Mouse (Mus musculus): Measurements from ENCODE around the gene F2.

The F2 gene

DNA sequence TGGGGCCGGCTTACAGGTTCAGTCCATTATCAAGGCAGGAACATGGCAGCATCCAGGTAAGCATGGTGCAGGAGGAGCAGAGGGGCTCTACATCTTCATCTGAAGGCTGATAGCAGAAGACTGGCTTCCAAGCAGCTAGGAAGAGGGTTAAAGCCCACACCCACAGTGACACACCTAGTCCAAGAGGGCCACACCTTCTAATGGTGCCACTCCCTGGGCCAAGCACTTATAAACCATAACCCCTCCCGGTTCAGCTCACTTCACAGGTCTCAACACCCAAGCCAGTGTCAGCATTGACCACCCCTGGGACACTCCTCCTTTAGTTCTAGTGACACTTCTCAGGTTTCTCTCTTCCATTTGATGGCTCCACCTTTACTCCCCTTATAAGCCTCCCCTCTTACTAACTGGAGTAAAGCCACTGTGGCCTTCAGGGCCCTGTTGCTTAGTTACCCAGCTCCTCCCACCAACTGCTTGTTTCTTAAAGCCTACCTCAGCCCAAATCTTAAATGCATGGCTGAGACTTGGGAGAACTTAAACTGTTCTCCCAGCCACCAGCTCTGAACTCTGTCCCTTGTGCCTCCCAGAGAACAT lies 6.7 kb upstream of the F2 start:
- H3K9me3 ChIP-seq (ENCODE audit: low read length), result no peaks in the 10 kb centered on the region
- H3K4me3 ChIP-seq (replicated peaks; ENCODE audit: low read length), result no peak overlapping the region
- no peak for TF ChIP-seq POU5F1 (IDR thresholded peaks at IDR 0.05; ENCODE audit: borderline replicate concordance, low read length)
- H3K4me1 ChIP-seq (replicated peaks; ENCODE audit: low read depth, low read length), result peaks cover 70% of the 10 kb centered on the region
- H3K36me3 ChIP-seq (ENCODE audit: insufficient read depth, low read length), result peaks cover 61% of the 10 kb centered on the region
- no peaks in the 10 kb centered on the region for H3K27me3 ChIP-seq (ENCODE audit: insufficient read depth, low read length)

DNA sequence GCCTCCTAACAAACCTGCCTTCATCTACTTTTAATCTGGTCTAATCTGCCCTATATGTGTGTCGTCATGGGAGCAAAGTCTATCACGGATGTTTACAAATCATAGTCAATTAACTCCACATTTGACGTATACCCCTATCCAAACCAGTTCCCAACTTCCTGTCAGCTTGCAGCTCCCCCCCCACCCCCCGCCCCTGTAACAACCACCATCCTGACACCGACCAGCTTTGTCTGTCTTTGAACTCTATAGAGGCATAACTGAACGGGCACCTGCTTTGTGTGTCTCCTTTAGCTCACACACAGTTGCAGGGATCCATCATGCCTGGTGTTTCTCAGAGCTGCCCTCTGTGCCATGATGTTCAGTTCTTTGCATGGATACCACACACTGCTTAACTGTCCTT lies 2.7 kb upstream of the F2 start:
- Histone ChIP-seq H3K4me1 (replicated peaks; ENCODE audit: low read depth, low read length) (peaks cover 67% of the 10 kb centered on the region), H3K36me3 (ENCODE audit: insufficient read depth, low read length) (peaks cover 21% of the 10 kb centered on the region), H3K4me3 (replicated peaks; ENCODE audit: low read length) (no peak overlapping the region), H3K27me3 (ENCODE audit: insufficient read depth, low read length) (no peaks in the 10 kb centered on the region), H3K9me3 (ENCODE audit: low read length) (no peaks in the 10 kb centered on the region)
- TF ChIP-seq POU5F1 (IDR thresholded peaks at IDR 0.05; ENCODE audit: borderline replicate concordance, low read length), result no peak
- TF ChIP-seq CTCF (conservative IDR thresholded peaks at IDR 0.05; ENCODE audit: low read length), result no peak
- TF ChIP-seq NANOG (IDR thresholded peaks at IDR 0.05; ENCODE audit: borderline replicate concordance, low read length), result no peak

DNA sequence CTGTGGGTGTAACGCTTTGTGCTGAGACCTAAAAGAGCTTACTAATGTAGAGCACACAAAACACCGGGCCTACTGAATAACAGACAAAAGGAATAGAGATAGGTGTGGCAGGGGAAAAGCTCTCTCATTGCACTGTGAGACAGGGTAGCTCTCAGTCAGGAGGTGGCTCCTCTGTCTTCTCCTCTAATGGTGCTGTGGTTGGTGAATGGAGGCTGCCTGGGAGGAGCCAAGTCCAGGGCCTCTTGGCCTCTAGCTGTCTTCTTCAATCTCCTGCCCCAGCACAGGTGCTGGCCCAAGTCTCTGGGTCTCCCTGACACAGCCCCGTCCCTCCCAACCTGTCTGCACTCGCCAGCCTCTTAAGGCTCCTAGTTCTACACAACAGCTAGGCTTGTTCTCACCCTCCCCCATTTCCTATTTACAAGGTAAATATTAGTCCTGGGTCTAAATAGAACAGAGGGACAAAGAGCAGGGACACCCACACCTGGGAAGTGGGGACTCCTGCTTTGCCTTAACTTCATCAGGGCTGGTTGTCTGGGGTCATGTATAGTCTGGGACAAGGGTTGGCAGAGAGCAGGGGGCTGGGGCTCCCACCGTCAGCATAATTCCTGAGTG lies 619 bp upstream of the F2 start:
- no peak for TF ChIP-seq NANOG (IDR thresholded peaks at IDR 0.05; ENCODE audit: borderline replicate concordance, low read length)
- no peak for TF ChIP-seq POU5F1 (IDR thresholded peaks at IDR 0.05; ENCODE audit: borderline replicate concordance, low read length)
- no peak for TF ChIP-seq CTCF (conservative IDR thresholded peaks at IDR 0.05; ENCODE audit: low read length)
- no peaks in the 10 kb centered on the region for H3K27me3 ChIP-seq (ENCODE audit: insufficient read depth, low read length)
- 0 out of 2 replicates have a peak, but pooled peaks cover 3% of the 10 kb centered on the region for H3K36me3 ChIP-seq (ENCODE audit: insufficient read depth, low read length)
- peaks cover 58% of the 10 kb centered on the region for H3K4me1 ChIP-seq (replicated peaks; ENCODE audit: low read depth, low read length)
- H3K9me3 ChIP-seq (ENCODE audit: low read length), result no peaks in the 10 kb centered on the region
- peak overlapping the region; percentile 74; the same call in 1 of the 2 replicates for H3K4me3 ChIP-seq (replicated peaks; ENCODE audit: low read length)

DNA sequence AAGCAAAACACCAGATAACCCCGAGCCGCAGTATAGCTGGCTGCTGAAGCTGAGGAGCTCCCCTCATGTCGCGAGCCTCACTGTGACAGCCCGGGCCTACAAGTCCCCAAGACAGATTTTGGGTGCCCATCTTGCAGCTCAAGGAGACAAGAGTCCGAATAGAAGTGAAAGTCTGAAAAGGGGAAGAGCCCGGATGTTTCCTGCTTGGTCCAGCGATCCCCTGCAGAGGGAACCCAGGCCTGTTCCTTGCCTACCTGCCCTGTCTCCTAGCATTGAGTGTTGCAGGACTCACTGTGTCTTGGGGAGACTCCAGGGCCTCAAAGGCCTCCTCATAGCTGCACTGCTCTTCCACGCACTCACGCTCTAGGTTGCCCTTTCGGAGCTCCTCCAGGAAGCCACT lies 728 bp downstream of the F2 start:
- Histone ChIP-seq H3K9me3 (ENCODE audit: low read length) (no peaks in the 10 kb centered on the region), H3K36me3 (ENCODE audit: insufficient read depth, low read length) (no peaks in the 10 kb centered on the region), H3K4me1 (replicated peaks; ENCODE audit: low read depth, low read length) (peaks cover 65% of the 10 kb centered on the region), H3K27me3 (ENCODE audit: insufficient read depth, low read length) (peaks cover 3% of the 10 kb centered on the region), H3K4me3 (replicated peaks; ENCODE audit: low read length) (peak overlapping the region; percentile 74)
- TF ChIP-seq NANOG (IDR thresholded peaks at IDR 0.05; ENCODE audit: borderline replicate concordance, low read length), result no peak
- no peak for TF ChIP-seq POU5F1 (IDR thresholded peaks at IDR 0.05; ENCODE audit: borderline replicate concordance, low read length)
- TF ChIP-seq CTCF (conservative IDR thresholded peaks at IDR 0.05; ENCODE audit: low read length), result no peak

DNA sequence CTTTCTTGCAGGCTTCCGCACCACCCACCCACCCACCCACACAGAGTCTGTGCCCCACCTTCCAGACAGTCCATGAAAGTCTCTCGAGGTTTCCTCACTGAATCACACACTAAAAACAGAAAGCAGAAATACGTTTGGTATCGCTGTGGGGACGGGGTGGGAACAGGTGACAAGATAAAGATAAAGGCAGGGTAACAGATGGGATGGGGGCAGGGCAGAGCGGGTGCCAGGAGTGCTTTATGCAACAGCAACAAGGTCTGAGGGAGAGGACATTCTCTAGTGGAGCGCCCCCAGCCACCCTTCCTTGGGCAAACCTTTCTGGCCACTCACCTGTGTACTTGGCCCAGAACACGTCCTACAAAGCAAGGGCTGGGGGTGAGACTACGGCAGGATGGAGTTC lies 1.4 kb downstream of the F2 start:
- Histone ChIP-seq H3K4me1 (replicated peaks; ENCODE audit: low read depth, low read length) (peaks cover 71% of the 10 kb centered on the region), H3K9me3 (ENCODE audit: low read length) (no peaks in the 10 kb centered on the region), H3K27me3 (ENCODE audit: insufficient read depth, low read length) (peaks cover 6% of the 10 kb centered on the region), H3K36me3 (ENCODE audit: insufficient read depth, low read length) (no peaks in the 10 kb centered on the region), H3K4me3 (replicated peaks; ENCODE audit: low read length) (peak overlapping the region; percentile 74)
- TF ChIP-seq CTCF (conservative IDR thresholded peaks at IDR 0.05; ENCODE audit: low read length) (no peak), NANOG (IDR thresholded peaks at IDR 0.05; ENCODE audit: borderline replicate concordance, low read length) (no peak), POU5F1 (IDR thresholded peaks at IDR 0.05; ENCODE audit: borderline replicate concordance, low read length) (no peak; the same call in 1 of the 2 replicates)

DNA sequence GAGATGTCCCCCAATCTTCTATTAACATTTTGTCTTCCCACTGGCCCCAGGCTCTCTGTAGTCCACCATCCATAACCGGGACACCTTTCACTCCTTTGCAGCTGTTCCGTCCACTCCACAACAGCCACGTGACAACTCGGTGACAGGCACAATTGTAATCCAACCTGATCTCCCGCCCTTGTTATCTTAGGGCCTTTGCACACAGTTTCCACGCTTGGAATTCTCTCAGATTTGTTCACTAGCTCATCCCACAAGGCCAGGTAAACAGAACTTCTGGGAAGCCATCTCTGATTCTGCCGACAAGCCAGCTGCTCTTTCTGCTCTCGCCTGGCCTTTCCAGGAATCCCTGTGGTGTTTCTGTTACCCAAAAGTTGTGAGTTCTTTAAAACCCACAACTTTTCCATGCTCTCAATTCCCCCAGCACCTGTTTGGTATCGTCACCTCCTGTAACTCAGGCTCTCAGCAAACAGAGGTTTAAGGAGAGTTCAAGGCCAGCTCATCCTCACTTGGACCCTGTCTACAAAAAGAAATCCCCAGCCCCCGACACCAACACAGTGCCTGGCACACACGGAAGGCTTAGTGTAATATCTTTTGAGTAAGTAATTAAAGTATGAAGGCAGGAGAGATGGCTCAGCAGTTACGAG lies 2.8 kb downstream of the F2 start:
- TF ChIP-seq CTCF (conservative IDR thresholded peaks at IDR 0.05; ENCODE audit: low read length), result no peak
- TF ChIP-seq NANOG (IDR thresholded peaks at IDR 0.05; ENCODE audit: borderline replicate concordance, low read length), result no peak
- TF ChIP-seq POU5F1 (IDR thresholded peaks at IDR 0.05; ENCODE audit: borderline replicate concordance, low read length), result no peak

DNA sequence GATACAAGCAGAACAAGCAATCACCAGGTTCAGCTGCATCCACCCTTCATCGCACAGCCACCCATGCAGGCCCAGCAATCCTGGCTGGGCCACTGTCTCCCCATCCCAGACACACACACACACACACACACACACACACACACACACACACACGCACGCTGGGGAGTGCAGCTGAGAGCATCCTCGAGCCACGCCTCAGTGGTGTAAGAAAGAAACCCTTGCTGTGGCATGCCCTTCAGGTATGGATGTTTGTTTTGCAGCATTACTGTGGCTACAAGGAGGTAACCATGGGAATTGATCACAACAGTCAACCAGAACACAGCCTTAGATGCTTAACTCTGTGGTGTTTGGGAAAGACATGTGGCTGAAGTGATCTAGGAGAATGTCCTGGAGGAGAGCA lies 3.9 kb downstream of the F2 start:
- TF ChIP-seq NANOG (IDR thresholded peaks at IDR 0.05; ENCODE audit: borderline replicate concordance, low read length) (no peak), POU5F1 (IDR thresholded peaks at IDR 0.05; ENCODE audit: borderline replicate concordance, low read length) (no peak), CTCF (conservative IDR thresholded peaks at IDR 0.05; ENCODE audit: low read length) (no peak)
- Histone ChIP-seq H3K9me3 (ENCODE audit: low read length) (no peaks in the 10 kb centered on the region), H3K27me3 (ENCODE audit: insufficient read depth, low read length) (peaks cover 6% of the 10 kb centered on the region), H3K4me3 (replicated peaks; ENCODE audit: low read length) (no peak overlapping the region), H3K36me3 (ENCODE audit: insufficient read depth, low read length) (no peaks in the 10 kb centered on the region), H3K4me1 (replicated peaks; ENCODE audit: low read depth, low read length) (peaks cover 73% of the 10 kb centered on the region)

More for the DNA sequence above, 2.8 kb downstream of the F2 start:
- H3K27me3 ChIP-seq (ENCODE audit: insufficient read depth, low read length), result peaks cover 6% of the 10 kb centered on the region
- H3K9me3 ChIP-seq (ENCODE audit: low read length), result no peaks in the 10 kb centered on the region
- no peaks in the 10 kb centered on the region for H3K36me3 ChIP-seq (ENCODE audit: insufficient read depth, low read length)
- no peak overlapping the region for H3K4me3 ChIP-seq (replicated peaks; ENCODE audit: low read length)
- peaks cover 69% of the 10 kb centered on the region for H3K4me1 ChIP-seq (replicated peaks; ENCODE audit: low read depth, low read length)

DNA sequence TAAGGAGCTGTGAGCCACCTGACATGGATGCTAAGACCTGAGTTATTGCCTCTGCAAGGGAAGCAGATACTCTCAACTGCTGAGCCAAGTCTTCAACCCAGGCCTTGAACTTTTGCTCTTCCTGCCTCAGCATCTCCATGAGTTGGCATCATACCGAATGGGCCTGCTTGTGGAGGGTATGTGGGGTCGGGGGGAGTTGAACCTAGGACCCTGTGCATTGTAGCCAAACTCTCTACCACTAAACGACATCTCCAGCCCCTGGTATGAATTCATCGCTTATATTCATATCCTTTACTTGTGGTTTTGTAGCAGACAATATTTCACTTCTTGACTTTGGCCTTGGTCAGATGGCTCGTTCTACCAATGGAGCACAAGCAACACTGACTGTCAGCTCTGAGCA lies 4.4 kb downstream of the F2 start:
- Histone ChIP-seq H3K4me1 (replicated peaks; ENCODE audit: low read depth, low read length) (peaks cover 69% of the 10 kb centered on the region), H3K4me3 (replicated peaks; ENCODE audit: low read length) (no peak overlapping the region), H3K36me3 (ENCODE audit: insufficient read depth, low read length) (no peaks in the 10 kb centered on the region), H3K27me3 (ENCODE audit: insufficient read depth, low read length) (peaks cover 6% of the 10 kb centered on the region), H3K9me3 (ENCODE audit: low read length) (no peaks in the 10 kb centered on the region)
- TF ChIP-seq POU5F1 (IDR thresholded peaks at IDR 0.05; ENCODE audit: borderline replicate concordance, low read length), result no peak
- no peak for TF ChIP-seq NANOG (IDR thresholded peaks at IDR 0.05; ENCODE audit: borderline replicate concordance, low read length)
- TF ChIP-seq CTCF (conservative IDR thresholded peaks at IDR 0.05; ENCODE audit: low read length), result no peak

Data from E14TG2a.4 (cell line).